Mouse (Mus musculus) CD4-positive helper T cell, adult 2 months (primary cell): Measurements from ENCODE around the gene C530008M17Rik.

Experiments used
- DNase-seq: peaks from one replicate; pipeline ENCODE4 v3.0.0-alpha.2; 2012; ENCODE audit warnings: low read depth, missing footprints, low spot score

Gene C530008M17Rik

DNA sequence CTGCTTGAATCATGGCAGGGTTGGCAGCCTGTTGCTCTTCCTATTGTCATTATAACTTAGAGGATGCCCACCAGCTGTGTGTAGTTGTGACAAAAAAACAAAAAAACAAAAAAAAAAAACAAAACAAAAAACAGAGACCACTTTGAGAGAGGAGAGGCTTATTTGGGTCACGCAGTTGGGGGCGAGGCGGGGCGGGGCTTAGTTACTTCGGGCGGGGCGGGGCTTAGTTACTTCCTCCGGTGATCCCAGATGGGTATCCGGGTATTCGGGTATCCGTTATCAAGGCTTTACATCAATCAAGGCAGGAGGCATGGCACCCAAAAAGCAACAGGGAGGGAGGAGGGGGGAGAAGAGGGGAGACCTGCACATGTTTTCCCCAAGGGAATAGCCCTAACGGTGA is 46.3 kb downstream of the C530008M17Rik start:
- DNase-seq: no peak

DNA sequence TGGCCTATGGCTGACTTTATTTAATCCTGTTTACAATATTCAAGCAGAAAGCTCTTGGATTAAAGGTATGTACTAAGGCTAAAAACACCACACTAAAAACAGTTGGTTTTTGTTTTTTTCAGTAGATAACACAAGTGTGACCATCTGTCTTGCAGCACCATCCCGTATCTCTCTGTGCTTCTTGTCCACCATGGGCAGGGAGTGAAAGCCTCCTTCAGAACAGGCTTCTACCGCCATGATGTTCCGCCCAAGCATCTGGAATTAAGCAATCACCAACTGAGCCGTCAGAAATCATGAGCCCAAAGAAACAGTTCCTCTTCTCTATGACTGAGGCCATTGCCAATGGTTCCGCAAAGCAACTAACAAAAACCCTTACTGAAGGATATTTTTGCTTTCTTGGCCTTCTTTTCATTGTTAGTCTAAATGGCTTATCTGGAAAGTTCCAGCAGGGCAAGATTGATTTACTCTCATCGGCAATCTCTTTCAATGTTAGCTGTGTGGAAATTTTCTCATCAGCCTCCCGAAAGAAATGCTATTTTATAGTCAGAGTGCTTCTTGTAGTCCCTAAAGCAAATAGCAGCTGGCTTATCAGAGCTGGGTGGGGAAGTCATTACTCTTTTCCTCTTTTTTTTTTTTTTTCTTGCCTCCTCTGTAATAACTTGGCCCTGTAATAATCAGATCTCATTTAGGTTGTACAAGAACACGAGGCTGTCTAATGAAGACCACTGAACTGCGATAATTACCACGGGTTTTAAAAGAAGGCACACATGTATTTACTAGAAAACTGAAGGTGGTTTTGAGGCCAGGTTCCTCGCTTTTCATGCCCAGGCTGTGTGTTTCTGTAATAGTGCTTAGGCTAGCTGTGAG is 49.2 kb downstream of the C530008M17Rik start:
- DNase-seq: no peak

DNA sequence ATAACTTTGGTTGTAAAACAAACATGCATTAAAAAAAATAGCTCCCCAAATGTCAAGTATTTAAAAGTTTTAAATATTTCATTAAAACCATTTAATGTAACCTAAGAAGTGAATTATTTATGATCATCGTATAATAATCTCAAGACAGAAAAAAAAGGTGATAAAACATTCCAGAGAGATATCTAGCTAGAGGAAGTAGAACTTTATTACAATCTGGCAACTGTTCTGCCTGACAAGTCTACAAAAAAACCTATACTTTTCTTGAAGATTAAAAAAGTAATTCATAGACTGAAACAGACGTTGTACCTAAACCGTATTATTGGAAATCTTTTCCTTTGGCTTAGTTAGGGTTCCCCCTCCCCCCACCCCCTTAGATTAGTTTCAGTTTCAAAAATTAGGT is 50.8 kb downstream of the C530008M17Rik start:
- DNase-seq: no peak

DNA sequence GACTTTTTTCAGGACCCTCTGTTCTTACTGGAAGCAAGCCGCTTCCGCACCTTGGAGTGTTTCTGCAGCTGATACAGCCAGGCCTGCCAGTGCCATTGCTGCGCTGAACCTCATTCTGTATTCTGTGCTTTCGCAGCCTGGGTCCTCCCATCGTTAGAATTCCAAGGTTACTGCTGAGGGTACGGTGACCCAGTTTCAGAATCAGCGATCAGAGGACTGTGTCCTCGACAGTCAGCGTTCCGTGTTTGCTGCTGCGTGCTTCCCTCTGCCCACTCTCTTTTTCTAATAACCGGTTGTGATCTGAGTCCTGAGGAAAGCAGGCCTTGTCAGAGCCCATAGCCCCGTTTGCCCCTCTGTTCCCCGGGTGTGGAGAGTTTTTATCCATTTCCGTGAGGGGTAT is 51.7 kb downstream of the C530008M17Rik start:
- no peak for DNase-seq

GRCm38 (mm10) chr5:76713743-76714142 is 57.4 kb downstream of the C530008M17Rik start:
- no peak for DNase-seq

DNA sequence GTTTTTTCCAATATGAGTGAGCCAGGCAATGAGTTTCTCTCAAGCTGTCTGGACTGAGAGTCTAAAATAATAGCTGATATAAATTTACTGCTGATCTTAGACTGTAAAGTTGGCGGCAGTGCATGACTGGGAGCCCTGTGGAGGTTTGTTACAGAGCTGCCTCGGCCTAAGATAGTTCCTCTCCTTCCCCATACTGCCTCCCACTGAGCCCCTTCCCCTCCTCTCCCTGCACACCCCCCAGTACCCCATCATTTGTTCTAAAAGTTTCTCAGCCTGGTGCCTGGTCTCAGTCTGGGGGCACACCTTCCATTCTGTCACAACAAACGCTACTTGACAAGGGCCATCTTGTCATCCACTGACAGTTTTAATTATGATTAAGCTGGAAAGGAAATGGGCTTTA is 63.6 kb downstream of the C530008M17Rik start:
- DNase-seq: no peak

DNA sequence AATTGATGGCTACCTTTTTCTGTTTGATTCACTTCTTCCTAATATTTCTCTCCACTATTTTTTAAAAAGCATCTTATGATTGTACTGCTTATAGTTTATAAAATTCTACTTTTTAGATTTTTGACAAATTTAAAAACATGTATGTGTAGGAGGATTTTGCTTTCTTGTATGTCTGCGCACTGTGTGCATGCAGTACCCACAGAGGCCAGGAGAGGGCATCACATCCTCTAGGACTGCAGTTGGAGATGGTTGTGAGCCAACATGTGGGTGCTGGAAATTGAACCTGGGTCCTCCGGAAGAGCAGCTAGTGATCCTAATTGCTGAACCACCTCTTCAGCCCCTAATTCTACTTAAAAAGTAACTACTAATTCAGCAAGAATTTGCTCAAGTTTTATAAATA is 68.6 kb downstream of the C530008M17Rik start:
- no peak for DNase-seq

DNA sequence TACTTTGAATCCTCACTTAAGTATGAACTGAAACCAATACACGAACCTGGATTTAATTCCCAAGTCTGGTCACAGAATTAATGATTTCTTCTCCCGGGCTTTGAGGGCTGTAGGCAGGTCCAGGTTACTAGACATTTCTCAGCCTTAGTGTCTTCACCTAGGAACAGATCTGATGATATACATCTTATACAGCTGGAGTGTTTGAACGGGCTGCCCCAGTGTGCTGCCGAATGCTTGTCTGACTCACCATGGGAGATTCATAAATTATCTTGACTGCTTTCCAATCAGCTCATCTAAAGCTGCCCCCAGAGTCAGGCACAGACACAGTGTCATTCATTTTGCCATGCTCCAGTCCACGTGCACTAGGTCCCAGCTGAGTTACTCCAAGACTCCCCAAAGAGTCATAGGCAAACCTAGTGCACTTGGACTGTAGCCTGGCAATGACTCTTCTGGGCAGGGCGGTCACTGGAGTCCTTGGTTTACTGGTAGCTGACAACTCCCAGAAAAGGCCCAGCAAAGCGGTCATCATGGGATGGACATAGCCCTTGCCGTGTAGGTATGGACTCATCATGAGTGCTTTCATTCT is 70.3 kb downstream of the C530008M17Rik start:
- DNase-seq: no peak

DNA sequence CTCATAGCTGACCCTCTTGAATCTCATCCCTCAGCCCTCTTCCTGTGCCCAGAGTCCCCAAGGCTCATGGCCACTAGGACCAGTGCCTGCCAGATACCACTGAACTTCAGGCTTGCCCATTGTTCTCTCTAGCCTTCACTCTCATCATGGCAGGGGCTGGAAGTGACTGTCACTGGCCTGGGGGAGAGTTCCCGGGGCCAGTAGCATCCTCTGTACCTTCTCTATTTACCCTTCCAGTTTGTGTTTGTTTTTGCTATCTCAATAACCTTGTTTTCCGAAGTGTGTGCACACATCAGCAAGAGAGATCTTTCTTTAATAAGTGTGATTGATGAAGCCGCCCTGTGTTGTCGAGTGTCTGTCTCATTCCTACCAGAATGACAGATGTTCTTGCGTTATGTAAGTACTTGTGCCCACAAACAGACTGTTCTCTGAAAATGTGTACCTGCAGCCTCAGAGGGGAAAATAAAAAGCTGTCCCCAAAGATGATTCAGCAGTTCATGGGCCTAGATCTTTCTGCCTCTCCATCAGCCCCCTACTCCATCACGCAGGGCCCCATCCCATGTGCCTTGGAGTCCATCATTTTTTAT is 76.8 kb downstream of the C530008M17Rik start:
- DNase-seq: no peak

GRCm38 (mm10) chr5:76741463-76741862 is 85.2 kb downstream of the C530008M17Rik start:
- DNase-seq: no peak

DNA sequence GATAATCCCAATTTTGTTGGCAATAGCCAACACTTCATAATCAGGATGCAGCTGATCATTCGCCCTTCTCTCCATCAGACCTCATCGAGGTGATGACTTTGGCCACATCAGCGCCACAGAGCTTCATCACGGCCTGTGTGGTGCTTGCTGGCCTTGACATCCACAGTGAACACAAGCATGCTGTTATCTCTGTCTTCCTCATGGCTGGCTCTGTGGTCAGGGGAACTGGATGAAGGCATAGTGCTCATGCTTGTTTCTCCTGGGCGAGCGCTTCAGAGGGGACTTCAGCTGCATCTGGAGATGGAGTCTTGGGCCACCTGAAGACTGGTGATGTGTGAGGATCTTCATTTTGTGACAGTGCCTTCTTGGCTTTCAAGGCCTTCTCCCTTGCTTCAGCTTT is 85.8 kb downstream of the C530008M17Rik start:
- DNase-seq: no peak

DNA sequence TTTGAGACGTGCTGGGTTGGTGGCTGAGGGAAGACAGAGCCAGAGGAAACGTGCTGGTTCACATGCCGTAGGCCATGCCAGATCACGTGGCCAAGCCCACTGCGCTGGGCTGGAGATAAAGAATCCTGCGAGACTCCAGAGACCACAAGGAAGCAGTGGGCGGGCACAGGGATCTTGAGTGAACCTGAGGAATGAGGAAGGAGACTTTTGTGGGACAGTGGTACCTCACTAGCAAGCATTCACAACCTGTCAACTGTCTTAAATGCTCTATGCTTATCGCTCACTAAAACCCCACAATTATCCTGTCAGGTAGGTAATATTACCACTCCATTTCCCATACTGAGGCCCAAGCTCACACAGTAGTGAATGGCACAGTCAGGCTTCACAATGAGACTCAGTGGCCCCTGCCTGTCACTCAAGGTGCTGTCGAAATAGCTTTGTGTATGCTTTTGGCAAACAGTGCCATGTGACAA is 88.5 kb downstream of the C530008M17Rik start:
- DNase-seq: no peak

DNA sequence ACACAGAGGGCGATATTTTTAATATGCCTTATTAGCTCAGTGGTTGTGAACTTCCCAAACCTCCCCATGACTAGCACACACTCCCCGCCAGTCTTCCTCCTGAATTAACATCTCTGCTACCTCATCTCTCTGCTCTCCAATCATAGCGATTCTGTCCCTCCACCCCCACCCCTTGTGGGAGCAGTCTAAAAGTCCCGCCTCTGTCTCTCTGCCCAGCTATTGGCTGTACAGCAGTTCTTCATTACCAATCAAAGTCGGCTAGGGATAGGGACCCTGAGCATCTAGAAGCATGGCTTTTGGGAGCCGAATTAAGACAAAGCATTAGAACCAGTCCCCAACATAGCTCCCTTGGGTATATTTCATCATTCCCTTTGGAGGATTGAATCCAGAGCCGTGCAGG is 91.5 kb downstream of the C530008M17Rik start:
- no peak for DNase-seq

DNA sequence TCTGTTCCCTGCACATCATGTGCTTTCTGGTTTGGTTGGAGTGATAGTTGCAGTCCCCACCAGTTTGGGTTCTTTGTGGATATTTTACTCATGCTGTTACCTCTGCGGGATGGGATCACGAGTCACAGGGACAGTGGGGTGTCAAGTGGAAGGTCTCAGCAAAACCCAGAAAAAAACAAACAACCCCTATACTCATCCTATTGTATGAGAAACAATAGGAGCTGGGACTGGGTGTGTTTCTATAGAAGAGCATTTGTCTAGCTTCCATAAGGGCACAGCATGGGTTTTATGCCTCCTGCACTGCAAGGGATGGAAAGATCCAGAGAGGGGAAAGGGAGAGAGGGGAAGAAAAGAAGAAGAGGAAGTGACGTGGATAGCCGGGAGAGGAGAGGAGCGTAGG is 96.0 kb downstream of the C530008M17Rik start:
- DNase-seq: no peak

GRCm38 (mm10) chr5:76760349-76760748 is 104.0 kb downstream of the C530008M17Rik start:
- DNase-seq: no peak

- no peak for DNase-seq
Measured at GRCm38 (mm10) chr5:76762030-76762698, 105.9 kb downstream of the C530008M17Rik start.

GRCm38 (mm10) chr5:76763148-76763701 is 106.9 kb downstream of the C530008M17Rik start:
- no peak for DNase-seq

GRCm38 (mm10) chr5:76763731-76764130 is 107.4 kb downstream of the C530008M17Rik start:
- DNase-seq: no peak

GRCm38 (mm10) chr5:76769014-76769413 is 112.7 kb downstream of the C530008M17Rik start:
- no peak for DNase-seq

GRCm38 (mm10) chr5:76769572-76769971 is 113.3 kb downstream of the C530008M17Rik start:
- DNase-seq: no peak

- no peak for DNase-seq
Measured at GRCm38 (mm10) chr5:76771371-76771770, 115.1 kb downstream of the C530008M17Rik start.

GRCm38 (mm10) chr5:76772831-76773230 is 116.5 kb downstream of the C530008M17Rik start:
- DNase-seq: no peak
